Mouse (Mus musculus) layer of hippocampus, adult 9-10 months (tissue): ENCODE data around the gene Eno1.
"Not testable (repeated sequence)": the region's sequence is repeated elsewhere in the genome, so short reads cannot be mapped to it uniquely, and the experiment has no call there.

Source experiments
- DNase-seq: peaks from one replicate; pipeline ENCODE4 v3.0.0; 2022; ENCODE audit warnings: low spot score

The Eno1 gene

DNA sequence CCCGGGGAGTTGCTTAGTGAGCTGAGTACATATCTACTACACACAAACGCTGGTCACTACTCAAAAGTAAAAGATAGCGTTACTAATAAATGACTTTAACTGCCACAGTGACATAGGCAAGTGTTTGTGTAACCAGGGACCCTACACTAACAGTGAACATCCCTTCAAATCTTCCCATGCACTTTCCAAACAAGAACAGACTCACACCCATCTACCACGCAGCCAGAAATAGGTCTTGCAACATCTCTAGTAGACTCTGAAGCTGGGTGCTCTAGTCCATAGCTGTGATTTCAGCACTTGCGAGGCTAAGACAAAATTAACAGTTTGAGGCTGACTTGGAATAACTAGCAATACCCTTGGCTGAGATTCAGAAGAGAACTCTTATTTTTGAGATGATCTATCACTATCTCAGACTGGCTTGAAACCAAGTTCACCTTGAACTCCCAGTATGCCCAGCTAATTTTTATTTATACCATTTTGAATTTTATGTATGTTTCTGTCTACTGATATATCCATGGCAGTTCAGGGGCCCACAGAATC is 13.3 kb downstream of the Eno1 start:
- DNase-seq, result no peak

DNA sequence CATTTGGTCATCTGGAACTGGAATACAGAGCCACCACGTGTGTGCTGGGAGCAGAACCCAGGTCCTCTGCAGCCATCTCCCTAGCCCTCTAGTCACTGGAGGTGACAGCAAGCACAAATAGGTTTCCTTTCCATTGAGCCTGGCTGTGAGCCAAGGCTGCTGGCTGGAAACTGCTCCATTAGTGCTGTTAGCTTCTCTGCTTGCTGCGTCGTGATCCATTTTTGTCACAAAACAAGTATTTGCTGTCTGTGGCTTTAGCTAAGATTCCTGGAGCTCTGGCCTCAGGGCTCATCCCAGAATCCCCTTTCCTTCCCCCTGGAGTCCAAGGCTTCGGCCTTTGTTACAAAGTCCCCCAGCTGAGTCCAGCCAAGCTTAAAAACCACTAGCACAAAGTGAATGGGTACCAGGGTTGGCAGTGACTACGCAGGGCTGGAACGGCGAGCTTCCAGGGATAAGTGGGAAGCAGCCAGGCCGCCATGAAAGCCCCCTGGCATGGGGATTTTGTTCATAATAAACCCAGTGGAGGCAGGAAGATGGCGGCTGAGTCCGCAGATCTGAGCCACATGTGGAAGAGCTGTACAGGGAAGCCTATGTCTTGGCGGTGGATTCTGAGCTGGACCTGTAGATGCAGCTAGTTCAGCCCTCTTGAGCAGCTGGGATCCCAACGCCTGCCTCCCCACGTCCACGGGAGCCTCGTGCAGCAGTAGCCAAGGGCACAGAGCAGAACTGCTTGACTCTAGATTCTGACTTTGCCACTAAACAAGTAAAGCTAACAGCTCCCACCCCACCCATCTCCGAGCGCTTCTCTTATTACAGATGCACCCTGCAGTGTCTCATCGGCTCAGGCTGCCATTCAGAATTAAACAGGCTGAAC is 14.3 kb downstream of the Eno1 start:
- DNase-seq, result no peak

DNA sequence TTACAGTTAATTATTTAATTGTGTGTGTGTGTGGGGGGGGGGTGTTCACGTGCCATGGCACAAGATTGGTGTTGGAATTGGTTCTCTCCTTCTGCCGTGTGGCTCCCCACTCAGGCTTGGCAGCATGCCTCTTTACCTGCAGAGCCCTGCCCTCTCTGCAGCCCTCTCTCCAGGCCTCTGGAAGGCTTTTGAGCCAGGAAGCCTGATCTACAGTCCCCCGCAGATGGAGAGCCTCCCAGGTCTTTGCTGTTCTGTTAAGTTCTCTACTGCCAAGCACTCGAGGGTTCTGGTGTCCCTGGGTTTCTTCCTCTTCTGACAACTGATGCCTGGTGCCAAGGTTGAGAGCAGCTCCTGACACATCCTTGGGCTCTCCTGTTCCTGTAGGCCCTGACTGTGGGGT is 17.9 kb downstream of the Eno1 start:
- DNase-seq, result no peak

DNA sequence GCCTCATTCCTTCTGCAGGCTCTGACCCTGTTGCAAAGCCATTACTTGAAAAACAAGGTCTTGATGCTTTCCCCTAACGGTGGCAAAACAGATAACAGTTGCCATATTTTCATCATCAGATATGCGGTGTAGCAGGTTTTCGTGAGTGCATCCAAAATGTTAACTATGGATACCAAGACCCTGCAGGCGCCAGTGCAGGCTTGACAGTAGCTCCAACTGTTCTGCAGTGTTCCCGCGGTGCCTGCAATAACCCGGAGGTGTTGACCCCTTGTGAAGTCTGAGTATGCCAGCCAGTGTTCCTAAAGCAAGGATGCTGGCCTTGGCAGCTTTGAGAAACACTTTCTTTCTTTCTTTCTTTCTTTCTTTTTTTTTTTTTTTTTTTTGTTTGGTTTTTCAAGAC is 18.7 kb downstream of the Eno1 start:
- no peak for DNase-seq

DNA sequence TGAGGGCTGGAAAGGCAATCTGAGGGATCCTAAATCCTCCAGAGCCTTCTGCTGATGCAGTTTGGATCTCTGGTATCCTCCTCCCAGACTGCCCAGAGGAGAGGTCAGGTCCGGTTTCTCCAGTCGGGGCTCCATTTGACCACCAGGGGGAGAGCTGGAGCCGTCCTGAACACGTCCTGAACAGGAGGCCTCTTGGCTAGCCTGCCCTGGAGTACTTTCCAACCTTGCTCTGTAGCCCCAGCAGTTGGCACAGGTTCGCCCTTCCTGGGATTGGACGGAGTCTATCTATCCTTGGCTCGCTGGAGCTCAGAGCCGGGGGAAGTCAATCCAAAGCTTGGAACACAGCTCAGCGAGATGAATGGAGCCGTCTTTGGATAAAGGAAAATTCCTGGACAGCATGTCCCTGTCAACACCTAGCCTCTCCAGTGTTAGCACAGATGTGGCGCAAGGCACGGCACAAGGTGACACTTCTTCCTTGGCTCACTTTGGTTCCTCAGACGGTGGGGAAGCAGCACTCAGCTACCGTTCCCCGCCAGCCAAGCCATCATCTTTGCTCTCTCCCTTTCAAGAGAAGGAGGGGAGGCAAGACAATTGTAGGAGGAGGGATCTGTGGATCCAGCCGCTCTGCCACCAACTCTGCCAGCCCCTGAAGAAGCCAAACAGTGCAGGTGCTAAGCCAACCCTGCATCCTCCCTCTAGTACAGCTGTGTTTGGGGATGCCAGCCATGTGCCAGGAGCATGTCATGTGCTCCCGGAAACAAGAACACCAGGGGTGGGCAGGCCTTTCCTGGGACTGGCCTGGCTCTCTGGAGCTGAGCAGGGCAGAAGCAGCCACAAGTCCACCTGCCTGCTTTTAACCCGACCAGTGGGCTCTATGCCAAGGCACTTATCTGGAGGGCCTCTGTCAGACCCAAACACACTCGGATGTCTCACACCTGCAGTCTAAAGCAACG is 21.0 kb downstream of the Eno1 start:
- no peak for DNase-seq

DNA sequence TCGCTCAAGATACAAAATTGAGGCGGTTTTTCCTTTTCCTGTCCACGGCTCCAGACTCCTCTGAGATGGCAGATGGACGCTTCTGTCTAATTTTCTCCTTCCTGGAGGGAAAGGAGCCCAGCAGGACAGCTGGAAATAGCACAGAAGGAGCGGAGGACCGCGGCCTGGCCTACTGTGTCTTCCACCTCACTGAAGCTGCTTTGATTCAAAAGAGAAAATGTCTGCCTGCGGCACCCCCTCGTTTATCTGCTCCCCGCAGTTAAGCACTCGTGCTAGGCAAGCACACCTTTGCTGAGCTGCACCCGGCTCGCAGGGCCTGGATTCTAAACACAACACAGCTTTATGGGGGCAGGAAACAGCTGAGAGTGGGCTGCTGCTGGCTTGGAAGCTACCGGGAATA is 21.9 kb downstream of the Eno1 start:
- DNase-seq, result no peak

GRCm38 (mm10) chr4:150259577-150259976 is 23.1 kb downstream of the Eno1 start:
- no peak for DNase-seq

DNA sequence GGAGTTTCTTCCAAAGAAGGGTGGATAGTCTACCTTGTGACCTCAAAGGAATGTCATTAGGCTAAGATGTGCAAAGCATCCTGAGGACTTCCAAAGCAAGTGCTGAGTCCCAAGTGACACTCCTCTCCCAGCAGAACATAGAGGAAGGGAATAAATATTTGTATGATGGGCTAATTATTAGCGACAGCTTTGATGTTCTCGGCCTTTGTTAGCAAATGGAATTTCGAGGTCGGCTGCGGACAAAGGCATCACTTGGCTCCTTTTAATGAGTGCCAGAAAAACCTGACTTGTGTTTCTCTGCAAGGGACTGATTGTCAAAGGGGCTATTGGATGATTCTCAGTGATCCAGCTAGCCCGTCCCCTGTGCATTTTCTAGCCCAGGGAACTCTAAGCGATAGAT is 23.6 kb downstream of the Eno1 start:
- DNase-seq, result no peak

- no peak for DNase-seq
These were observed 24.2 kb downstream of the Eno1 start for GRCm38 (mm10) chr4:150260745-150261144.

DNA sequence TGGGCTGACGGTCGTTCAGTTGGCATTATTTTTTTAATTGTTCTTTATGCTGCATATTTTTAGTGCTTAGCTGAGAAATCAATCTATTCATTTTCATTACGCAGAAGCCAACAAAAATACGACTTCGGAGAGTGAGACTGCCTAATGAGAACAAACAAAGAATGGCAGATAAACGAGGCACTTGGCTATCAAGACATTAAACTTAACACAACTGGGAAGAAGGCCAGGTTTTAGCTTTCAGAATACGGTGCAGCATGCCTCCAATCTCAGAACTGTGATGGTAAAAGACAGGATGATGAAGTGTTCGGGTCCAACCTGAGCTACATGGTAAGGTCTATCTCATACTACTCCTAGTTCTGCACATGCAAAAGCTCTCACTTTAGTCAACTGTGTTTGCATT is 25.8 kb downstream of the Eno1 start:
- DNase-seq, result no peak

DNA sequence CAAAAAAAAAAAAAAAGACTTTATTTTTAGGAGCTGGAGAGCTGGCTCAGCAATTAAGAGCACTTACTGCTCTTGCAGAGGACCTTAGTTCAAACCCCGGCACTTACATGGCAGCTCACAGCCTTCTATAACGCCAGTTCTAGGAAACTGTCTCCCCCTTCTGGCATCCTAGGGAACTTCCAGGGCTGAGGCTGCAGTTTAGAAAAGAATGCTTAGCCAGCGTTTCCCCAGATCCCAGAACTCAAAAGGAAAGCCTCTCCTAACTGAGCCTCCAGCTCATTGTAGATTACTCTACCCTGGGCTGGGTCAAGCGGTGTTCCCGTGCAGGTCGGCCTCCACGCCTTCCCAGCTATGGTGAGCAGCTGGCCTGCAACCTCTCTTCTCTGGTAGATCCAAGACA is 28.4 kb downstream of the Eno1 start:
- DNase-seq, result no peak

DNA sequence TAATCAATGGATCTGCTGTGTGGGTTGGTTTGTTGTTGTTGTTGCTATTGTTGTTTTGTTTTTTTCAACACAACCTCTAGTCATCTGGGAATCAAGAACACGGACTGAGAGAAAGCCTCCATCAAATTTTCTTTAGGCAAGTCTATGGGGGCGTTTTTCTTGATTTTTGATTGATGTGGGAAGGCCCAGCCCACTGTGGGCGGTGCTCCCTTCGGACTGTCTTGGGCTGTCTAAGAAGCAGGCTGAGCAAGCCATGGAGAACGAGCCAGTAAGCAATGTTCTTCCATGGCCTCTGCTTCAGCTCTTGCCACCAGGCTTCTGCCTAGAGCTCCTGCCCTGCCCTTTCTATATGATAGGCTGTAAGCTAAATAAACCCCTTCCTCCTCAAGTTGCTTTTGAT is 28.9 kb downstream of the Eno1 start:
- no peak for DNase-seq

DNA sequence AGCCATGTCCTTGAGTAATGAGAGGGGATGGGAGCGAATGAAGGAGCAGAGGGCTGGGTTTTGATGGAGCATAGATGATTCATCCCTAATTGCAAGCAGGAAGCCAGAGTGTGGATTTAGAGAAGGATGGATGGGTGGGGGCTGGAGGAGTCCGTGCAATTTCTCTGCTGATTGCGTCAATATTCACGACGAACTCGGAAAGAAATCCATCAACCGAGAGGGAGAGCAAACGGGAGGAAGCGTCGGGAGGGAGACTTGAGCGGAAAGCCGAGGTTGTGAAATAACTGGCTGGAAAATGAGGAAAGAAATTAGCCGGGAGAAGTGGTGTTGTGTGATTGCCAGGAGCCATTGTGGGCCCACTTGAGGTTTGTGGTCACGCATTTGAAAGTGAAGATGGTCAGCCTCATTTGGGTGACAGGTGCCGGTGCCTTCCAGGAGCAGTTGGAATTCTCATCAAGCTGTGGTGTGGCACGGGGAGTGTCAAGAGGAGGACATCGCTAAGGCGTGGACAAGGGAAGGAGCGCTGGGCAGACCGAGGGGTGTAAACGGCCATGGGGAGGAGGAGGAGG is 30.2 kb downstream of the Eno1 start:
- no peak for DNase-seq

GRCm38 (mm10) chr4:150268674-150269653 is 32.4 kb downstream of the Eno1 start:
- no peak for DNase-seq

GRCm38 (mm10) chr4:150269679-150270078 is 33.2 kb downstream of the Eno1 start:
- no peak for DNase-seq

GRCm38 (mm10) chr4:150270718-150271117 is 34.2 kb downstream of the Eno1 start:
- not testable (repeated sequence) for DNase-seq

DNA sequence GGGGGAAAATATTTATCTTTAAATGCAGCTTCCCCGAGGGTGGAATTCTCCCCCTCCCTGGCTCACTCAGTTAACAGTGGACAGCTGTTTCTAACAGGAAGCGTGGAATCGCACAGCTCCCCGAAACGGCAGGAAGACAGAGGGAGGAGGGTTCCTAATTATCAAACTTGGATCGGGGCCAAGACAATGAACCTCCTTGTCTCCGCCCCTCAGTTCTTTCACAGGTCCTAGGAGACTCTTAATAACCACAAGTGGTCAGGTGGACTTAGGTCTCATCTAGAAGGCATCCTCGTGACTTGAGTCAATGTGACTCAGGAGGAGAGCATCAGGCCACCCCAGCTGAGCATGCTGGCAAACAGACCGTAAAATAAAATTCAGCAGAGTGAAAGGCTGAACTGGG is 36.2 kb downstream of the Eno1 start:
- no peak for DNase-seq

DNA sequence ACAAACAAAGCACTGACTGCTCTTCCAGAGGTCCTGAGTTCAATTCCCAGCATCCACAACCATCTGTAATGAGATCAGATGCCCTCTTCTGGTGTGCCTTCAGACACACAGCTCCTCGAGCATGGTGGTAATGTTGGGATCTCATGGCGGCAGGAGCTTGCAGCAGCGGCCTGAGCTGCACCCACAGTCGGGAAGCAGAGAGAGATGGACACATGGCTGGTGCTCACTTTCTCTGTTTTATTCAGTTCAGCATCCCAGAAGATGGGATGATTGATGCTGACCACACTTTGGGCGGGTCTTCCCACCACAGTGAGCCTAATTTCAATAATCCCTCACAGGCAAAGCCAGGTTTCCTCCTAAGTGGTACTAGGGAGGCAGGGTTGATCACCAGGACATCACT is 39.0 kb downstream of the Eno1 start:
- no peak for DNase-seq

DNA sequence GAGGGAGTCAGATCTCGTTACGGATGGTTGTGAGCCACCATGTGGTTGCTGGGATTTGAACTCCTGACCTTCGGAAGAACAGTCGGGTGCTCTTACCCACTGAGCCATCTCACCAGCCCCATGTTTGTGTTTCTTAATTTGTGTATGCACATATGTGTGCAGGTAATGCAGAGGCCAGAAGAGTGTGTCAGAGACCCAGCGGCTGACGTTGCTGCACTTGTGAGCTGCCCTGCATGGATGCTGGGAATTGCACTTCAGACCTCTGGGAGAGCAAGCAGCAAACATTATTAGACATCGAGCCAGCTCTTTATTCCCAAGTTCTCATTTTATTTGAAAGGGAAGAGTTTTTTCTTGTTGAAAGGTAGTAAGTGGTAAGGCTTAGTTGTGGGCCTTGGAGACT is 42.8 kb downstream of the Eno1 start:
- DNase-seq, result not testable (repeated sequence)

- DNase-seq, result no peak
These were observed 43.5 kb downstream of the Eno1 start for GRCm38 (mm10) chr4:150280002-150280401.

- DNase-seq, result no peak
These were observed 43.9 kb downstream of the Eno1 start for GRCm38 (mm10) chr4:150280459-150280858.
